Comparison of ENCODE assay signal across 8 mouse cellular contexts in genomic region chr12:70452143-70452542, GRCm38 (mm10). TPM values are rescaled to one million over a fixed set of nuclear protein-coding genes. Genes with fewer than 3 reads are reported as not detected.
DNase-seq lines count a peak whose midpoint lies in the region; ATAC-seq and TF ChIP-seq lines count a peak whose summit lies in the region.

No protein-coding gene starts in this region.

- peak overlapping the region; percentile 83 for H3K4me2 ChIP-seq in lung, embryonic 14.5 days
- H3K4me2 ChIP-seq in embryonic facial prominence, embryonic 14.5 days (ENCODE audit: low read depth, low read length), result peak overlapping the region; percentile 54
- H3K4me2 ChIP-seq in neural tube, embryonic 15.5 days, result peak overlapping the region; percentile 77

- no peak for ATAC-seq in lung, embryonic 14.5 days (ENCODE audit: insufficient read depth)
- ATAC-seq in embryonic facial prominence, embryonic 14.5 days (ENCODE audit: low read depth), result no peak
- no peak for ATAC-seq in neural tube, embryonic 15.5 days (ENCODE audit: low FRiP score)

- H3K4me3 ChIP-seq in lung, embryonic 14.5 days (ENCODE audit: low read depth, low read length), result peak overlapping the region; percentile 84
- H3K4me3 ChIP-seq in embryonic facial prominence, embryonic 14.5 days (ENCODE audit: low read depth, low read length), result peak overlapping the region; percentile 94; the same call in 1 of the 2 replicates
- peak overlapping the region; percentile 75; the same call in 1 of the 2 replicates for H3K4me3 ChIP-seq in limb, embryonic 10.5 days
- H3K4me3 ChIP-seq in neural tube, embryonic 15.5 days (replicated peaks), result peak overlapping the region; percentile 83

- no peaks in the 10 kb centered on the region for H3K9me3 ChIP-seq in lung, embryonic 14.5 days (ENCODE audit: low read depth, low read length)
- H3K9me3 ChIP-seq in embryonic facial prominence, embryonic 14.5 days (ENCODE audit: control insufficient read depth, low read length), result no peaks in the 10 kb centered on the region
- no peaks in the 10 kb centered on the region for H3K9me3 ChIP-seq in limb, embryonic 10.5 days (replicated peaks)
- H3K9me3 ChIP-seq in neural tube, embryonic 15.5 days (replicated peaks), result no peaks in the 10 kb centered on the region

- no peak for TF ChIP-seq CTCF in lung, embryonic 14.5 days (IDR thresholded peaks at IDR 0.05; ENCODE audit: low read depth)

- DNase-seq in lung, embryonic 14.5 days, result no peak
- no peak for DNase-seq in lung, postnatal 25 days (ENCODE audit: low spot score)
- DNase-seq in embryonic facial prominence, embryonic 14.5 days (ENCODE audit: low spot score), result no peak
- no peak for DNase-seq in limb, embryonic 10.5 days (ENCODE audit: low spot score)
- no peak for DNase-seq in urinary bladder, postnatal 25 days (ENCODE audit: low spot score)
- no peak for DNase-seq in testis, postnatal 10 days (ENCODE audit: low spot score)
- DNase-seq in frontal cortex, adult 2 months (ENCODE audit: extremely low spot score in 1 of 2, low spot score in 1 of 2), result no peak

- H3K4me1 ChIP-seq in lung, embryonic 14.5 days (ENCODE audit: insufficient read depth), result peaks cover 9% of the 10 kb centered on the region
- H3K4me1 ChIP-seq in embryonic facial prominence, embryonic 14.5 days (ENCODE audit: control insufficient read depth, insufficient read depth, low read length), result peaks cover 13% of the 10 kb centered on the region
- H3K4me1 ChIP-seq in limb, embryonic 10.5 days, result peaks cover 21% of the 10 kb centered on the region
- H3K4me1 ChIP-seq in neural tube, embryonic 15.5 days, result peaks cover 27% of the 10 kb centered on the region

- peaks cover 5% of the 10 kb centered on the region for H3K36me3 ChIP-seq in lung, embryonic 14.5 days (ENCODE audit: insufficient read depth)
- peaks cover 8% of the 10 kb centered on the region for H3K36me3 ChIP-seq in embryonic facial prominence, embryonic 14.5 days (ENCODE audit: control insufficient read depth, insufficient read depth, low read length)
- peaks cover 12% of the 10 kb centered on the region for H3K36me3 ChIP-seq in limb, embryonic 10.5 days
- no peaks in the 10 kb centered on the region for H3K36me3 ChIP-seq in neural tube, embryonic 15.5 days

- H3K27me3 ChIP-seq in lung, embryonic 14.5 days (ENCODE audit: insufficient read depth, low read length), result no peaks in the 10 kb centered on the region
- no peaks in the 10 kb centered on the region for H3K27me3 ChIP-seq in embryonic facial prominence, embryonic 14.5 days (replicated peaks; ENCODE audit: control insufficient read depth, insufficient read depth, low read length)
- H3K27me3 ChIP-seq in limb, embryonic 10.5 days (ENCODE audit: low read depth, poor library complexity, severe bottlenecking), result no peaks in the 10 kb centered on the region
- no peaks in the 10 kb centered on the region for H3K27me3 ChIP-seq in neural tube, embryonic 15.5 days (replicated peaks)

- WGBS in lung, embryonic 14.5 days, result 74% methylated on average over 2 of the region's 2 CpGs
- WGBS in embryonic facial prominence, embryonic 14.5 days, result 87% methylated on average over 2 of the region's 2 CpGs
- WGBS in limb, embryonic 10.5 days, result 84% methylated on average over 2 of the region's 2 CpGs
- WGBS in neural tube, embryonic 15.5 days, result 87% methylated on average over 2 of the region's 2 CpGs

- peak overlapping the region; percentile 87 for H3K27ac ChIP-seq in lung, embryonic 14.5 days (ENCODE audit: low read depth)
- H3K27ac ChIP-seq in embryonic facial prominence, embryonic 14.5 days (replicated peaks; ENCODE audit: low read depth, low read length), result no peak overlapping the region
- H3K27ac ChIP-seq in limb, embryonic 10.5 days, result peak overlapping the region; percentile 92
- H3K27ac ChIP-seq in neural tube, embryonic 15.5 days (replicated peaks), result peak overlapping the region; percentile 79

- peak overlapping the region; percentile 83 for H3K9ac ChIP-seq in lung, embryonic 14.5 days
- H3K9ac ChIP-seq in embryonic facial prominence, embryonic 14.5 days (ENCODE audit: low read depth, low read length), result peak overlapping the region; percentile 90; the same call in 1 of the 2 replicates
- H3K9ac ChIP-seq in neural tube, embryonic 15.5 days (replicated peaks), result peak overlapping the region; percentile 69

RNA-seq across cellular contexts. Expression of gene Tmx1, which starts 0.8 kb away (rescaled TPM):
- 79.6 and 84.3 TPM in 2 replicates for polyA plus RNA-seq in lung, embryonic 14.5 days (2014; fragmentation: Nextera tagmentation; extraction: Ambion mirVana)
- 73.9 and 78.1 TPM in 2 replicates for polyA plus RNA-seq in embryonic facial prominence, embryonic 14.5 days (2014; fragmentation: Nextera tagmentation; extraction: Ambion mirVana)
- 100 and 114 TPM in 2 replicates for polyA plus RNA-seq in limb, embryonic 10.5 days (2016; fragmentation: Nextera tagmentation; extraction: Ambion mirVana)
- 141 and 148 TPM in 2 replicates for polyA plus RNA-seq in neural tube, embryonic 15.5 days (2015; fragmentation: Nextera tagmentation; extraction: Ambion mirVana)
- 28.4 and 32.9 TPM in 2 replicates for polyA plus RNA-seq in frontal cortex, adult 2 months (2012; rRNA removed)
